Comparison of ENCODE assay signal across 26 mouse cellular contexts in the genomic region with DNA sequence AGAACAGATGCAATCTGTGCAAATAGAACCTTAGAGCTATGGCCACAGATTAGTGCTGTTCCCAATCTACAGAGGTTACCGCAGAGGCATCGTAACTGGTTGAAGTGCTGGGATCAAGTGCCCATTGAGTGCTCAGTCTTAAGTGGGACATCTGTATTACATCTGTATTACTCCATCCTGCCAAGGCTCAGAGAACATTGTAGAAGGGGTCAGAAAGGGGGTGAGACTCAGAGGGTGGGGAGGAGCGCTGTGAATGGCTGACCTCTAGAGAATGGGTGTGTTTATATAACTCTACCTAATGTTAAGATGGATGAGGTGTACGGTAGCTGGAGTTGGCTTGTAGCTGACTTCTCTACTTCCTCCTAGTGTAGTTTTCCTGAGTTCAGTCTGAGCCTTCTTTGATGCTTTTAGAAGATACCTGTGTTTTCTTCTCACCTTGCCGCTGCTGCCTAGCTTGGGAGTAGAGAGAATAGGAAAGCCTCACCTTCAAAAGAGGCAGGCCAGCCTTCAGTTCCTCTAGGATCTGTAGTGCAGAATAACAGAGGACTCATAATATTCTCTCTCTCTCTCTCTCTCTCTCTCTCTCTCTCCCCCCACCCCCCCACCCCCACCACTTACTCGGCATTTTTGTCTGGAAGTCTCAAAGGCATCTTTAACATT.
DNase-seq lines count a peak whose midpoint lies in the region; ATAC-seq and TF ChIP-seq lines count a peak whose summit lies in the region.
"Had no signal": no experiment of that assay in that cellular context is flagged by ENCODE, and none has a peak within 500 bp of the region (broad histone marks: within the 10 kb centered on the region; RNA-seq: fewer than 3 reads in every experiment).

No protein-coding gene starts in this region.

- TF ChIP-seq POLR2A in lung, adult 2 months (IDR thresholded peaks at IDR 0.05; ENCODE audit: borderline replicate concordance, extremely low read depth, low read depth, low read length): no peak

- H3K36me3 ChIP-seq in lung, embryonic 14.5 days (ENCODE audit: insufficient read depth): no peaks in the 10 kb centered on the region
- H3K36me3 ChIP-seq in midbrain, embryonic 15.5 days (replicated peaks): no peaks in the 10 kb centered on the region
- no peaks in the 10 kb centered on the region for H3K36me3 ChIP-seq in midbrain, embryonic 11.5 days (ENCODE audit: control insufficient read depth, insufficient read depth, low read length)
- H3K36me3 ChIP-seq in lung, postnatal 0 days (ENCODE audit: insufficient read depth, low read length): no peaks in the 10 kb centered on the region
- H3K36me3 ChIP-seq: embryonic facial prominence, embryonic 12.5 days; embryonic facial prominence, embryonic 15.5 days; heart, embryonic 10.5 days; heart, embryonic 13.5 days had no signal

- no peak overlapping the region for H3K4me3 ChIP-seq in lung, embryonic 14.5 days (ENCODE audit: low read depth, low read length)
- H3K4me3 ChIP-seq in lung, adult 2 months (replicated peaks; ENCODE audit: extremely low read depth, low read depth, low read length): no peak overlapping the region
- H3K4me3 ChIP-seq in midbrain, embryonic 15.5 days: no peak overlapping the region
- H3K4me3 ChIP-seq in midbrain, embryonic 11.5 days (ENCODE audit: low read depth, low read length): no peak overlapping the region
- H3K4me3 ChIP-seq in lung, postnatal 0 days (ENCODE audit: low read depth, low read length): no peak overlapping the region
- H3K4me3 ChIP-seq: embryonic facial prominence, embryonic 12.5 days; embryonic facial prominence, embryonic 15.5 days; heart, embryonic 10.5 days; heart, embryonic 13.5 days had no signal

- no peaks in the 10 kb centered on the region for H3K27me3 ChIP-seq in lung, embryonic 14.5 days (ENCODE audit: insufficient read depth, low read length)
- H3K27me3 ChIP-seq in midbrain, embryonic 15.5 days (replicated peaks): no peaks in the 10 kb centered on the region
- no peaks in the 10 kb centered on the region for H3K27me3 ChIP-seq in midbrain, embryonic 11.5 days (ENCODE audit: control insufficient read depth, insufficient read depth, low read length)
- H3K27me3 ChIP-seq in lung, postnatal 0 days (replicated peaks; ENCODE audit: insufficient read depth, low read length): no peaks in the 10 kb centered on the region
- H3K27me3 ChIP-seq: embryonic facial prominence, embryonic 12.5 days; embryonic facial prominence, embryonic 15.5 days; heart, embryonic 13.5 days had no signal

- H3K4me1 ChIP-seq in lung, embryonic 14.5 days (ENCODE audit: insufficient read depth): no peaks in the 10 kb centered on the region
- H3K4me1 ChIP-seq in lung, adult 2 months (ENCODE audit: control insufficient read depth, insufficient read depth, low read length): peaks cover 4% of the 10 kb centered on the region
- no peaks in the 10 kb centered on the region for H3K4me1 ChIP-seq in midbrain, embryonic 15.5 days
- H3K4me1 ChIP-seq in midbrain, embryonic 11.5 days (ENCODE audit: control insufficient read depth, insufficient read depth, low read length): no peaks in the 10 kb centered on the region
- H3K4me1 ChIP-seq in lung, postnatal 0 days (ENCODE audit: insufficient read depth, low read depth, low read length): no peaks in the 10 kb centered on the region
- H3K4me1 ChIP-seq: heart, embryonic 10.5 days had no signal

- no peak overlapping the region for H3K4me2 ChIP-seq in lung, embryonic 14.5 days
- no peak overlapping the region for H3K4me2 ChIP-seq in midbrain, embryonic 15.5 days
- no peak overlapping the region for H3K4me2 ChIP-seq in midbrain, embryonic 11.5 days
- no peak overlapping the region for H3K4me2 ChIP-seq in lung, postnatal 0 days (replicated peaks; ENCODE audit: low read depth, low read length)
- H3K4me2 ChIP-seq: embryonic facial prominence, embryonic 12.5 days; embryonic facial prominence, embryonic 15.5 days; heart, embryonic 13.5 days; hindbrain, embryonic 14.5 days had no signal

- WGBS in lung, embryonic 14.5 days: 25% methylated on average over 6 of the region's 6 CpGs
- WGBS in lung, adult 2 months: 43% methylated on average over 6 of the region's 6 CpGs
- 84% methylated on average over 6 of the region's 6 CpGs for whole genome bisulfite sequencing in midbrain, embryonic 15.5 days
- WGBS in midbrain, embryonic 11.5 days: 87% methylated on average over 6 of the region's 6 CpGs
- 33% methylated on average over 6 of the region's 6 CpGs for WGBS in lung, postnatal 0 days

- H3K9me3 ChIP-seq in lung, embryonic 14.5 days (ENCODE audit: low read depth, low read length): no peaks in the 10 kb centered on the region
- no peaks in the 10 kb centered on the region for H3K9me3 ChIP-seq in midbrain, embryonic 15.5 days
- no peaks in the 10 kb centered on the region for H3K9me3 ChIP-seq in midbrain, embryonic 11.5 days (ENCODE audit: control insufficient read depth, low read length)
- H3K9me3 ChIP-seq in lung, postnatal 0 days (ENCODE audit: low read length): no peaks in the 10 kb centered on the region
- H3K9me3 ChIP-seq: embryonic facial prominence, embryonic 12.5 days; embryonic facial prominence, embryonic 15.5 days; heart, embryonic 10.5 days; heart, embryonic 13.5 days had no signal

- ATAC-seq in lung, embryonic 14.5 days (ENCODE audit: insufficient read depth): peak; percentile 78
- ATAC-seq in midbrain, embryonic 15.5 days (replicated peaks): 0 out of 2 replicates have a peak, but pooled peaks have one; percentile 52
- ATAC-seq in midbrain, embryonic 11.5 days (ENCODE audit: low FRiP score): no peak
- peak; percentile 45 for ATAC-seq in lung, postnatal 0 days
- ATAC-seq: activated CD4-positive, CD25-positive, alpha-beta regulatory T cell, adult 4 months; forebrain, embryonic 14.5 days; forebrain, postnatal 0 days had no signal

- H3K9ac ChIP-seq in lung, embryonic 14.5 days: no peak overlapping the region
- no peak overlapping the region for H3K9ac ChIP-seq in midbrain, embryonic 15.5 days
- H3K9ac ChIP-seq in midbrain, embryonic 11.5 days (ENCODE audit: low read length): no peak overlapping the region
- H3K9ac ChIP-seq in lung, postnatal 0 days (replicated peaks; ENCODE audit: low read depth): no peak overlapping the region
- H3K9ac ChIP-seq: embryonic facial prominence, embryonic 12.5 days; embryonic facial prominence, embryonic 15.5 days; forebrain, postnatal 0 days; heart, embryonic 13.5 days; hindbrain, embryonic 14.5 days had no signal

- no peak for TF ChIP-seq EP300 in lung, postnatal 0 days (IDR thresholded peaks at IDR 0.05)

- DNase-seq in heart, adult 11 months: peak; percentile 63
- no peak for DNase-seq in heart, adult 9 months (ENCODE audit: low spot score in 2 of 2)
- peak; percentile 46 for DNase-seq in lung, embryonic 14.5 days
- DNase-seq in lung, adult 2 months: no peak
- DNase-seq in midbrain, embryonic 11.5 days (ENCODE audit: low spot score, missing footprints): no peak
- DNase-seq in lung, postnatal 0 days (ENCODE audit: low spot score): peak; percentile 51
- no peak for DNase-seq in adrenal gland, postnatal 36 days
- DNase-seq: adrenal gland, adult 8-10 months; adrenal gland, postnatal 25 days; cerebellum, adult 18-20 months; cerebellum, adult 9-10 months; cerebellum, postnatal 25 days; forebrain, postnatal 0 days; gastrocnemius, adult 2 months; gastrocnemius, postnatal 14 days; heart, adult 18-20 months; heart, postnatal 14 days; heart, postnatal 4 days had no signal

- H3K27ac ChIP-seq in lung, embryonic 14.5 days (ENCODE audit: low read depth): no peak overlapping the region
- no peak overlapping the region for H3K27ac ChIP-seq in midbrain, embryonic 15.5 days
- no peak overlapping the region for H3K27ac ChIP-seq in midbrain, embryonic 11.5 days (ENCODE audit: low read depth, low read length)
- H3K27ac ChIP-seq in lung, postnatal 0 days (ENCODE audit: low read length): no peak overlapping the region
- H3K27ac ChIP-seq: embryonic facial prominence, embryonic 12.5 days; embryonic facial prominence, embryonic 15.5 days; heart, embryonic 10.5 days; heart, embryonic 13.5 days; hindbrain, embryonic 14.5 days had no signal

- TF ChIP-seq CTCF in lung, embryonic 14.5 days (IDR thresholded peaks at IDR 0.05; ENCODE audit: low read depth): no peak
- no peak for TF ChIP-seq CTCF in lung, adult 2 months (IDR thresholded peaks at IDR 0.05; ENCODE audit: insufficient read depth, low read length)
- TF ChIP-seq CTCF in lung, postnatal 0 days (IDR thresholded peaks at IDR 0.05): no peak

Comparison
In these comparisons a context has a peak if more than half of its experiments do, and no peak if none do; other contexts are left out.
1. DNase-seq: peak in heart, adult 11 months (single experiment), lung, embryonic 14.5 days (single experiment) and lung, postnatal 0 days (single experiment); none in heart, adult 9 months (0 of 2), lung, adult 2 months (single experiment), midbrain, embryonic 11.5 days (single experiment) and adrenal gland, postnatal 36 days (0 of 2).